Mouse (Mus musculus): Measurements from ENCODE around the gene Ndn. TPM values are rescaled to one million over a fixed set of nuclear protein-coding genes. Genes with fewer than 3 reads are reported as not detected.

The Ndn gene
- total RNA-seq (2014; rRNA removed; ENCODE audit: low replicate concordance): 21.0 and 22.3 TPM in 2 replicates
- polyA plus RNA-seq (2015; fragmentation: Nextera tagmentation; extraction: Ambion mirVana): 23.5 and 26.0 TPM in 2 replicates

DNA sequence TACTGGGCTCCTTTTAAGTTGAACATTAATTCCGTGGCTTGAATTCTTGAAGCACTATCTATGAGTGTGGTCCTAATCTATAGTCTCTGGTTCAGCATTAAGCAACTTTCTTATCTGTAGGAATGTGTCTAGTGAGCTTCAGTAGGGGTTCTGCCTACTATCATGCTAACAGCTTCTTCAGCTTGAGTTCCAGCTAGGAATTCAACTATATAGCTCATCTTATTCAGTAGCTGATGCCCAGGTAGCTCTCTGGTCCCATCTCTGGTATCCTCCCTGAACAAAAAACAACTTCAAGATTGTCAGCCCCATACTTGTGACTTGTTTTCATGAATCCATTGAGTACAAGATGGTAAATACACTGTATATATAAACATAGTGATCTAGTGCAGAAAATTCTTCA is at the start of gene Ndn:
Gene Ndn, plus strand, starts transcription at position 301 of the 400 bp plus-strand sequence.
- WGBS: 30% methylated on average over 1 of the region's 1 CpGs
- no peaks in the 10 kb centered on the region for H3K36me3 ChIP-seq (replicated peaks; ENCODE audit: control insufficient read depth, insufficient read depth, low read length)
- no peak within 1 kb of the TSS for H3K4me3 ChIP-seq (ENCODE audit: low read depth, low read length)
- H3K27me3 ChIP-seq (ENCODE audit: control insufficient read depth, insufficient read depth, low read length): no peaks in the 10 kb centered on the region
- H3K9ac ChIP-seq (replicated peaks; ENCODE audit: low read depth, low read length): no peak within 1 kb of the TSS
- no peaks in the 10 kb centered on the region for H3K4me1 ChIP-seq (ENCODE audit: control insufficient read depth, insufficient read depth)
- TF ChIP-seq EP300 (IDR thresholded peaks at IDR 0.05; ENCODE audit: low read depth) (no peak), CTCF (IDR thresholded peaks at IDR 0.05; ENCODE audit: low read depth) (no peak)
- ATAC-seq (ENCODE audit: insufficient read depth, low read depth) (no peak), DNase-seq (ENCODE audit: low spot score) (no peak)
- H3K27ac ChIP-seq (ENCODE audit: low read depth): no peak within 1 kb of the TSS
- no peak within 1 kb of the TSS for H3K4me2 ChIP-seq (ENCODE audit: low read depth, low read length)
- H3K9me3 ChIP-seq (replicated peaks; ENCODE audit: control insufficient read depth, low read length): no peaks in the 10 kb centered on the region

DNA sequence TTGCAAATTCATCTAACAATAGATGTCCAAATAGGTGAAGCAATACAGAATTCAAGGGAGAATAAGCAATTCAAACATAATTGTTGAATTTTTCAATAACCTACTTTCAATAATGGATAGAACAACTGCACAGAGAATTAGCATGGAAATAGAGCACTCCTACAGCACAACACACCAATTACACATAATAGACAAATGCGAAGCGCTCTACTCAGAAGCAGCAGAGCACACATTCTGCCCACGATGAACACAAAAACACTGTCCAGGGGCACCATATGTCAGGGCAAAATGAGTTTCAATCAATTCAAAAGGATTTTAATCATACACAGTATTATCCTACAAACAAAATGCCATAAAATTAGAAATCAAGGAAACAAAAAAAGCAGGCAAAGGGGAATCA is 43.9 kb upstream of the Ndn start:
- DNase-seq (ENCODE audit: low spot score): no peak
- no peak for ATAC-seq (ENCODE audit: insufficient read depth, low read depth)
- H3K9ac ChIP-seq (replicated peaks; ENCODE audit: low read depth, low read length): no peak overlapping the region
- no peak overlapping the region for H3K4me2 ChIP-seq (ENCODE audit: low read depth, low read length)
- H3K4me1 ChIP-seq (ENCODE audit: control insufficient read depth, insufficient read depth): no peaks in the 10 kb centered on the region
- H3K27ac ChIP-seq (ENCODE audit: low read depth): no peak overlapping the region
- 83% methylated on average over 3 of the region's 3 CpGs for WGBS
- no peak overlapping the region for H3K4me3 ChIP-seq (ENCODE audit: low read depth, low read length)
- H3K27me3 ChIP-seq (ENCODE audit: control insufficient read depth, insufficient read depth, low read length): no peaks in the 10 kb centered on the region
- TF ChIP-seq CTCF (IDR thresholded peaks at IDR 0.05; ENCODE audit: low read depth) (no peak), EP300 (IDR thresholded peaks at IDR 0.05; ENCODE audit: low read depth) (no peak)
- no peaks in the 10 kb centered on the region for H3K36me3 ChIP-seq (replicated peaks; ENCODE audit: control insufficient read depth, insufficient read depth, low read length)
- no peaks in the 10 kb centered on the region for H3K9me3 ChIP-seq (replicated peaks; ENCODE audit: control insufficient read depth, low read length)

DNA sequence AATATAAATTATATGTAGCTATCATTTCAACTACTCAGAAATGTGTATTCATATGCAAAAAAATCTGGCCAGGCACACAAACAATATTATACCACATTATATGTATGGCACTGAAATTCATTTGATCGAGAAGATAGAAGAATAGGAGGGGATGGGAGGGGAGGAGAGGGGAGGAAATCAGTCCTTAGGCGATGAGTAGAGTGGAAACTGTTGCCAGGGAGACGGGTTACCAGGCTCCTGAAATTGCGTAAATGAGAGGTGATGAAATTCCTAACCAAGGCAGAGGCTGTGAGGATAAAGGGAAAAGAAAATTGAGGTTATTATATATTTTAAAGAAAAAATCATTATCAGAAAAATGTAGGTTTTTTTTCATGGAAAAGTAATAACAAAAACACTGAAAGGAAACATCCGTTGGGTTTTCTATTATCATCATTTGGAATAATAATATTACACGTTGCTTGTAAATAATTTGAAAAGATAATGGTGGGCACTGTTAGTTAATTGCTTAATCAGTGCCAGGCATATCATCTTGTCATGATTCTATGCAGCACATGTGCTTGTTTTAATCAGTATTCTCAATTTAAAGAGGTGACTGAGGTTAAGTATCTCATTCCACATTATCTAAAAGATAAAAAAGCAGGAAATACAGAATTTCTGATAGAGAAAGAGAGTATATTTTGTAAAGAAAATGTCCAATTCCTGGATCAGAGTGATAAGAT is 39.3 kb upstream of the Ndn start:
- Histone ChIP-seq H3K27me3 (ENCODE audit: control insufficient read depth, insufficient read depth, low read length) (no peaks in the 10 kb centered on the region), H3K9ac (replicated peaks; ENCODE audit: low read depth, low read length) (no peak overlapping the region), H3K9me3 (replicated peaks; ENCODE audit: control insufficient read depth, low read length) (no peaks in the 10 kb centered on the region), H3K36me3 (replicated peaks; ENCODE audit: control insufficient read depth, insufficient read depth, low read length) (no peaks in the 10 kb centered on the region), H3K4me1 (ENCODE audit: control insufficient read depth, insufficient read depth) (no peaks in the 10 kb centered on the region), H3K4me2 (ENCODE audit: low read depth, low read length) (no peak overlapping the region), H3K4me3 (ENCODE audit: low read depth, low read length) (no peak overlapping the region), H3K27ac (ENCODE audit: low read depth) (no peak overlapping the region)
- ATAC-seq (ENCODE audit: insufficient read depth, low read depth) (no peak), DNase-seq (ENCODE audit: low spot score) (no peak)
- TF ChIP-seq CTCF (IDR thresholded peaks at IDR 0.05; ENCODE audit: low read depth) (no peak), EP300 (IDR thresholded peaks at IDR 0.05; ENCODE audit: low read depth) (no peak)
- 47% methylated on average over 6 of the region's 6 CpGs for WGBS

DNA sequence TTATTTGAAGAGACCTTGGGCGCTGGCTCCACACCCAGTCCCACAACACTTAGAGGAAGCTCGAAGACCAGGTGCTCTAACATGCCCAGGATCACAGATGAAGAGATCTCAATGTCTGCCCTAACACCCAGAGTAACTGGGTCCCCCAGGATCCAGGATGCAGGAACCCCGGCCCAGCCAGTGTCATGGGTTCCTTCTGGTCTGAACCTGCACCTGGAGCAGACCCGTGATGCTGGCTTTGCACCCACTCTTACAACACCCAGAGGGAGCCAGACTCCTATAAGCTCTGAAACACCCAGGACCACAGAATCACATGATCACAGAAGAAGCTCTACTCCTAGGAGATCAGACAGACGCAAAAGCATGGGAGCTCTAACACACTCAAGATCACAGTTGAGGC is 29.6 kb upstream of the Ndn start:
- no peak for ATAC-seq (ENCODE audit: insufficient read depth, low read depth)
- Histone ChIP-seq H3K4me3 (ENCODE audit: low read depth, low read length) (no peak overlapping the region), H3K9me3 (replicated peaks; ENCODE audit: control insufficient read depth, low read length) (no peaks in the 10 kb centered on the region), H3K27ac (ENCODE audit: low read depth) (no peak overlapping the region), H3K27me3 (ENCODE audit: control insufficient read depth, insufficient read depth, low read length) (no peaks in the 10 kb centered on the region), H3K4me2 (ENCODE audit: low read depth, low read length) (no peak overlapping the region), H3K9ac (replicated peaks; ENCODE audit: low read depth, low read length) (no peak overlapping the region), H3K36me3 (replicated peaks; ENCODE audit: control insufficient read depth, insufficient read depth, low read length) (no peaks in the 10 kb centered on the region), H3K4me1 (ENCODE audit: control insufficient read depth, insufficient read depth) (no peaks in the 10 kb centered on the region)
- TF ChIP-seq EP300 (IDR thresholded peaks at IDR 0.05; ENCODE audit: low read depth) (no peak), CTCF (IDR thresholded peaks at IDR 0.05; ENCODE audit: low read depth) (no peak)
- DNase-seq (ENCODE audit: low spot score): no peak
- WGBS: 58% methylated on average over 5 of the region's 5 CpGs

- Histone ChIP-seq H3K36me3 (replicated peaks; ENCODE audit: control insufficient read depth, insufficient read depth, low read length) (no peaks in the 10 kb centered on the region), H3K4me1 (ENCODE audit: control insufficient read depth, insufficient read depth) (no peaks in the 10 kb centered on the region), H3K27me3 (ENCODE audit: control insufficient read depth, insufficient read depth, low read length) (no peaks in the 10 kb centered on the region), H3K9me3 (replicated peaks; ENCODE audit: control insufficient read depth, low read length) (no peaks in the 10 kb centered on the region), H3K4me2 (ENCODE audit: low read depth, low read length) (no peak overlapping the region), H3K9ac (replicated peaks; ENCODE audit: low read depth, low read length) (no peak overlapping the region), H3K4me3 (ENCODE audit: low read depth, low read length) (no peak overlapping the region), H3K27ac (ENCODE audit: low read depth) (no peak overlapping the region)
- WGBS: 17% methylated on average over 1 of the region's 1 CpGs
- ATAC-seq (ENCODE audit: insufficient read depth, low read depth) (no peak), DNase-seq (ENCODE audit: low spot score) (no peak)
- TF ChIP-seq EP300 (IDR thresholded peaks at IDR 0.05; ENCODE audit: low read depth): no peak
- no peak for TF ChIP-seq CTCF (IDR thresholded peaks at IDR 0.05; ENCODE audit: low read depth)
Measured at GRCm38 (mm10) chr7:62345411-62345810, 958 bp upstream of the Ndn start.
